Mouse (Mus musculus): Measurements from ENCODE around the gene Cyth1. TPM values are rescaled to one million over a fixed set of nuclear protein-coding genes. Genes with fewer than 3 reads are reported as not detected.

Cyth1 gene
- polyA plus RNA-seq, 1 experiment: not detected

GRCm38 (mm10) chr11:118133133-118133751, 115.2 kb downstream of the Cyth1 start:
- Histone ChIP-seq H3K4me1 (ENCODE audit: control insufficient read depth, insufficient read depth, low read length) (peaks cover 44% of the 10 kb centered on the region), H3K4me3 (ENCODE audit: insufficient read depth, low read depth, low read length) (no peak overlapping the region), H3K27ac (ENCODE audit: insufficient read depth, low read depth, low read length) (peak overlapping the region; percentile 74)
- no peak for TF ChIP-seq CTCF (IDR thresholded peaks at IDR 0.05; ENCODE audit: insufficient read depth, low read depth, low read length)
- no peak for TF ChIP-seq POLR2A (IDR thresholded peaks at IDR 0.05; ENCODE audit: insufficient read depth, low read depth, low read length)
- 30% methylated on average over 9 of the region's 9 CpGs for WGBS

- TF ChIP-seq POLR2A (IDR thresholded peaks at IDR 0.05; ENCODE audit: insufficient read depth, low read depth, low read length) (no peak), CTCF (IDR thresholded peaks at IDR 0.05; ENCODE audit: insufficient read depth, low read depth, low read length) (no peak)
- H3K4me1 ChIP-seq (ENCODE audit: control insufficient read depth, insufficient read depth, low read length): peaks cover 44% of the 10 kb centered on the region
- no peak overlapping the region for H3K4me3 ChIP-seq (ENCODE audit: insufficient read depth, low read depth, low read length)
- no peak overlapping the region for H3K27ac ChIP-seq (ENCODE audit: insufficient read depth, low read depth, low read length)
- 63% methylated on average over 8 of the region's 8 CpGs for WGBS
Measured at GRCm38 (mm10) chr11:118132136-118132535, 116.3 kb downstream of the Cyth1 start.

DNA sequence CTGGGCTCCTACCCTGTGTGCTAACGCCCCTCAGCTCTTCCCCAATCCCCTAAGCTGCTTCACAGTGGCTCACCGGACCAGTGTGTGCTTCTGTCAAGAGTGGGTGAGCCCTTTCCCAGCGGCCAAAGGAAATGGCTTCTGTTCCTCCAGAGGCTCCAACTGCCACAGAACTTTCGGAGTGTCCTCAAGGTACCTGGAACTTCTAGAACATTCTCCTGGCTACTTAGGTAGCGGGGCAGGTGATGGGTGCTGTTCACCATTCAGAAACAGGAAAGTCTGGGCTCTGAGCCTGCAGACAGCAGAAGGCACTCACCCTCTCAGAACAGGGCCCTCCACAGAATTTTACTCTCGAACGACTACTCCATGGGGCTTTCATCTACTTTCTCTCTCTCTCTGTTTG, 117.9 kb downstream of the Cyth1 start, which contains the start of gene Dnah17:
Gene Dnah17 (minus strand): TSS at position 101 of the 400 bp plus-strand sequence.
- 93% methylated on average over 7 of the region's 7 CpGs for WGBS
- no peak within 1 kb of the TSS for H3K27ac ChIP-seq (ENCODE audit: insufficient read depth, low read depth, low read length)
- peaks cover 32% of the 10 kb centered on the region for H3K4me1 ChIP-seq (ENCODE audit: control insufficient read depth, insufficient read depth, low read length)
- TF ChIP-seq POLR2A (IDR thresholded peaks at IDR 0.05; ENCODE audit: insufficient read depth, low read depth, low read length) (no peak), CTCF (IDR thresholded peaks at IDR 0.05; ENCODE audit: insufficient read depth, low read depth, low read length) (no peak)
- H3K4me3 ChIP-seq (ENCODE audit: insufficient read depth, low read depth, low read length): no peak within 1 kb of the TSS

GRCm38 (mm10) chr11:118129812-118130211, 118.6 kb downstream of the Cyth1 start:
- Histone ChIP-seq H3K4me1 (ENCODE audit: control insufficient read depth, insufficient read depth, low read length) (peaks cover 31% of the 10 kb centered on the region), H3K4me3 (ENCODE audit: insufficient read depth, low read depth, low read length) (no peak overlapping the region), H3K27ac (ENCODE audit: insufficient read depth, low read depth, low read length) (no peak overlapping the region)
- WGBS: 97% methylated on average over 2 of the region's 2 CpGs
- TF ChIP-seq CTCF (IDR thresholded peaks at IDR 0.05; ENCODE audit: insufficient read depth, low read depth, low read length) (no peak), POLR2A (IDR thresholded peaks at IDR 0.05; ENCODE audit: insufficient read depth, low read depth, low read length) (no peak)

- H3K4me3 ChIP-seq (ENCODE audit: insufficient read depth, low read depth, low read length): no peak overlapping the region
- H3K27ac ChIP-seq (ENCODE audit: insufficient read depth, low read depth, low read length): no peak overlapping the region
- H3K4me1 ChIP-seq (ENCODE audit: control insufficient read depth, insufficient read depth, low read length): peaks cover 4% of the 10 kb centered on the region; the same call in 1 of the 2 replicates
- 90% methylated on average over 11 of the region's 11 CpGs for WGBS
- TF ChIP-seq POLR2A (IDR thresholded peaks at IDR 0.05; ENCODE audit: insufficient read depth, low read depth, low read length) (no peak), CTCF (IDR thresholded peaks at IDR 0.05; ENCODE audit: insufficient read depth, low read depth, low read length) (no peak)
Measured at GRCm38 (mm10) chr11:118121592-118121991, 126.8 kb downstream of the Cyth1 start.

DNA sequence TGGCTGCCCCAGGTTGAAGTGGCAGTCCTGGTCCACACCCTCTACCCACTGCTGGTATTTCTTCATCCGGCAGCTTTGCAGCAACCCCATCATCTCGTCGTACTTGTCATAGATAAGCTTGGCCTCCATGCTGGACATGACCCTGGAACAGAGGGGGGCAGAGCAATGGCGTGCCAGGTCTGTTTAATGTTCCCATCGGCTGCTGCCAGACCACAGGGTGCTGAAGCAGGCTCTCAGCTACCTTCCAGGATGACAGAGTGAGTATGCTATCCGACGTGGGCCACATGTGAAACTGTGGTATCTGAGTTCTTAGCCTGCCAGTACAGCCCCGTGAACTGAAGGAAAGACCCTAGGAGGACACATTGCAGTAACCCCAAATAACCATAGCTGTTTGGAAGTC, 129.6 kb downstream of the Cyth1 start:
- TF ChIP-seq POLR2A (IDR thresholded peaks at IDR 0.05; ENCODE audit: insufficient read depth, low read depth, low read length) (no peak), CTCF (IDR thresholded peaks at IDR 0.05; ENCODE audit: insufficient read depth, low read depth, low read length) (no peak)
- Histone ChIP-seq H3K4me1 (ENCODE audit: control insufficient read depth, insufficient read depth, low read length) (no peaks in the 10 kb centered on the region), H3K4me3 (ENCODE audit: insufficient read depth, low read depth, low read length) (no peak overlapping the region), H3K27ac (ENCODE audit: insufficient read depth, low read depth, low read length) (no peak overlapping the region)
- WGBS: 94% methylated on average over 8 of the region's 8 CpGs

DNA sequence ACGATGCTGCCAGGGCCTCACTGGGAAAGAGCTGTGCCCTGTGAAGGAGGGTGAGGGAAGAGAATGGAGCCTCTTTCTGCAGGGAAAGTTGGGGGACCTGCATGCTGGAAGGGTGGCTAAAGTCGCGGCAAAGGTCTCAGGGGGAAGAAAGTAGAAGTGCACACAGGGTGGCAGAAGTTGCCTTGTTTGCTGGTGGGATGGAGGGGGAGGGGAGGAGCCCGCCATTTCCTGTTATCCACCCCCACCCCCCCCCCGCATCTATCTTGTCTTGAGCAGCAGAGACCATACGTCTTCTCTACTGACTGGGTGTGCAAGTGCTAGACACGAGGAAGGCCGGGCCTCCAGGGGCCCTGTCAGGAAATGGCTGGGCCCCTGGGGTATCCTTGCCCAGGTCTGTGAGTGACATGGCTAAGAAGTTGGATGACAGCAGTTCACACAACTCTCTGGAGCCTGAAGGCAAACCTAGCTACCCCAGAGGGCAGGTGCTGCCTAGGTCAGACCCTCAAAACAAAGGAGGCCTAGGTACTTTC, 133.7 kb downstream of the Cyth1 start:
- Histone ChIP-seq H3K27ac (ENCODE audit: insufficient read depth, low read depth, low read length) (no peak overlapping the region), H3K4me1 (ENCODE audit: control insufficient read depth, insufficient read depth, low read length) (no peaks in the 10 kb centered on the region), H3K4me3 (ENCODE audit: insufficient read depth, low read depth, low read length) (no peak overlapping the region)
- 82% methylated on average over 8 of the region's 8 CpGs for WGBS
- TF ChIP-seq POLR2A (IDR thresholded peaks at IDR 0.05; ENCODE audit: insufficient read depth, low read depth, low read length) (no peak), CTCF (IDR thresholded peaks at IDR 0.05; ENCODE audit: insufficient read depth, low read depth, low read length) (no peak)

- Histone ChIP-seq H3K27ac (ENCODE audit: insufficient read depth, low read depth, low read length) (no peak overlapping the region), H3K4me3 (ENCODE audit: insufficient read depth, low read depth, low read length) (no peak overlapping the region), H3K4me1 (ENCODE audit: control insufficient read depth, insufficient read depth, low read length) (no peaks in the 10 kb centered on the region)
- TF ChIP-seq CTCF (IDR thresholded peaks at IDR 0.05; ENCODE audit: insufficient read depth, low read depth, low read length): no peak
- TF ChIP-seq POLR2A (IDR thresholded peaks at IDR 0.05; ENCODE audit: insufficient read depth, low read depth, low read length): no peak
- WGBS: 91% methylated on average over 14 of the region's 14 CpGs
Measured at GRCm38 (mm10) chr11:118113516-118114205, 134.7 kb downstream of the Cyth1 start.

DNA sequence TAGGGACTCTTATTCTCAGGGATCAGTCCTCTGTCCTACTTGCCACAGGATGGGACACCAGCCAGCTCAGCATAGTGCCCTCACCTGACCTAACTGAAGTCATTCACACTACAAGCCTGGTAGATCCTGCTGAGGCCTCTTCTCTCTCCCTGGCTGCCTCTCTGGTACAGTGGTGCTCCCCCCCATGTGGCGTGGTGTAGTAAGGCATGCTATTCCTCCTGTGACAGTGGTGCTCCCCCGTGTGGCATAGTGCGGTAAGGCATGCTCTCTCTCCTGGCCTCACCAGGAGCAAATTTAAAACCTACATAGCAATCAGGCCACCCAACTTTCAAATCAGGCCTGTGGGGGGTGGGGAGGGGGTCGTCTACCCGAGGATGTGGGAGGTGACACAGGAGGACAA, 144.4 kb downstream of the Cyth1 start:
- Histone ChIP-seq H3K27ac (ENCODE audit: insufficient read depth, low read depth, low read length) (no peak overlapping the region), H3K4me3 (ENCODE audit: insufficient read depth, low read depth, low read length) (no peak overlapping the region), H3K4me1 (ENCODE audit: control insufficient read depth, insufficient read depth, low read length) (peaks cover 3% of the 10 kb centered on the region; the same call in 1 of the 2 replicates)
- 8% methylated on average over 5 of the region's 5 CpGs for WGBS
- TF ChIP-seq CTCF (IDR thresholded peaks at IDR 0.05; ENCODE audit: insufficient read depth, low read depth, low read length): peak; percentile 85
- no peak for TF ChIP-seq POLR2A (IDR thresholded peaks at IDR 0.05; ENCODE audit: insufficient read depth, low read depth, low read length)

All from olfactory bulb, adult 2 months (tissue).